Mouse (Mus musculus): ENCODE measurements around the gene Pdcl3. TPM values are rescaled to one million over a fixed set of nuclear protein-coding genes. Genes with fewer than 3 reads are reported as not detected.

The Pdcl3 gene
- 14.4 TPM for polyA plus RNA-seq (2014; fragmentation: Illumina TruSeq; extraction: RNeasy Lipid Tissue Mini Kit (QIAGEN cat#74804); ENCODE audit: low read depth, low replicate concordance)

DNA sequence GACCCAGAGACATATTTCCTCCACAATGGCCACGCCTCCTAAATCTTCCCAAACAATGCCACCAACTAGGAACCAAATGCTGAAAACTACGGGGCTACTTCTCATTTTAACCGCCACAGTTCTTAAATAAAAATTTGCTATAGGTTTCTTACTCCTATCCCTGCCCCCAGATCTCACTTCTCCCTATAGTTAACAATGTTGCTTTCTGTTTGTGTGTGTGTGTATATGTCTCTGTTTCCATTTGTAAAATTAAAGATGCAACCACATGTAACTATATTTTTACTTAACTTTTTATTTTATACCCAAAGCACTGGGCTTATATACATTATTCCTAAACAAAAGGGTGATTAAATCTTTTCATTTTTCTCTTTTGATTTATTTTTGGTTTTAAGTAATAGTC is at the start of gene Pdcl3:
Gene Pdcl3 (plus strand): TSS at position 301 of the 400 bp plus-strand sequence.

DNA sequence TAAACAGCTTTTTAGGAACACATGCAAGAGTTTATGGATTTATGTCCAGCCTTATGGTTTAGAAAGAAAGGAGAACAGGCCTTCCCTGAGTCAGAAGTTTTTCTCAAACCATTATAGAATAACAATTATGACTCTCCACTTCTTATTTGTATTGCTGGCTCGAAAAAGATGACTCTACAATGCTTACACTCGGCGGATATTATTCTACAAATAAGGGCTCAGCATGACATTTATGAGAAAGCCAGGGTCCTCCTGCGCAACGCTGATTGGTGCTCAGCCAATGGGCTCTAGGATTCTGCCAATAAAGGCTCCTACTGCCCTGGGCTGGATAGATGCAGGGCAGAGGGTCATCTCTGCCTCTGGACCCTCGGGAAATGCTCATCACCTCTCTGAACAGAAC is 46.6 kb upstream of the Pdcl3 start, which contains the start of gene Nms:
Gene Nms (plus strand): TSS at position 301 of the 400 bp plus-strand sequence.

Other genes starting within 250 kb of the Pdcl3 start
- gene Lonrf2, start 148.9 kb upstream of the Pdcl3 start, polyA plus RNA-seq (2014; fragmentation: Illumina TruSeq; extraction: RNeasy Lipid Tissue Mini Kit (QIAGEN cat#74804); ENCODE audit: low read depth, low replicate concordance), result 0.59 TPM
- gene Chst10, start 87.4 kb upstream of the Pdcl3 start, polyA plus RNA-seq (2014; fragmentation: Illumina TruSeq; extraction: RNeasy Lipid Tissue Mini Kit (QIAGEN cat#74804); ENCODE audit: low read depth, low replicate concordance), result 1.4 TPM
- 0.29 TPM for gene Nms, start 46.5 kb upstream of the Pdcl3 start, polyA plus RNA-seq (2014; fragmentation: Illumina TruSeq; extraction: RNeasy Lipid Tissue Mini Kit (QIAGEN cat#74804); ENCODE audit: low read depth, low replicate concordance)
- 0.59 TPM for gene Npas2, start 208.1 kb downstream of the Pdcl3 start, polyA plus RNA-seq (2014; fragmentation: Illumina TruSeq; extraction: RNeasy Lipid Tissue Mini Kit (QIAGEN cat#74804); ENCODE audit: low read depth, low replicate concordance)